Mouse (Mus musculus) layer of hippocampus, adult 18-20 months (tissue): ENCODE results near the gene Aven. TPM values are rescaled to one million over a fixed set of nuclear protein-coding genes. Genes with fewer than 3 reads are reported as not detected.

Experiments
- DNase-seq, 2 experiments: peaks; one replicate each; pipeline ENCODE4 v3.0.0; 2022; ENCODE audit warnings: low spot score in 2 of 2
- microRNA-seq, 2 experiments: library from miRNA; unstranded; fragments of <30 nt; microRNA quantifications; one replicate each; pipeline ENCODE4 v1.2.0; 2021
- total RNA-seq, 2 experiments: library from RNA; stranded (reverse); gene quantifications; 2 replicates each; pipeline ENCODE4 v1.2.3; 2021

Aven gene
- total RNA-seq, 2 experiments from 2014 or later, result 7.5 to 11.2 TPM

DNA sequence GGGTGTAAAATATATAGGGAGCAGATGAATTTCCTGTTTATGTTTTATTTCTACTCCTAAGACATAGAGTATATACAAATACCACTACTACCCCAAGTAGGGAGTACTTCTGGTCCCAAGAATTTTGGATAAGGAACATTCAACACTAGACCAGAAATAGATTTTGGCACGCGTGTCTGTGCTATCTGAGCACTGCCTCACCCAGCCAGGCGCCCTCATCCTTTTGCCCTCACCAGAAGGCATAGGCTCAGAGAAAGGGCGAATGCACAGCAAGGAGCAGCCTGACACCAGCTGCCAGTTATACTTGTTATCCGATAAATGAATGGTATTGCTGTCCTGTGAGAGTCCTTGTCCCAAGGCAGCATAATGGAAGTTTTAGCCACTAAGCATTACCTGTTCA lies 144.4 kb downstream of the Aven start:
- no peak for DNase-seq

DNA sequence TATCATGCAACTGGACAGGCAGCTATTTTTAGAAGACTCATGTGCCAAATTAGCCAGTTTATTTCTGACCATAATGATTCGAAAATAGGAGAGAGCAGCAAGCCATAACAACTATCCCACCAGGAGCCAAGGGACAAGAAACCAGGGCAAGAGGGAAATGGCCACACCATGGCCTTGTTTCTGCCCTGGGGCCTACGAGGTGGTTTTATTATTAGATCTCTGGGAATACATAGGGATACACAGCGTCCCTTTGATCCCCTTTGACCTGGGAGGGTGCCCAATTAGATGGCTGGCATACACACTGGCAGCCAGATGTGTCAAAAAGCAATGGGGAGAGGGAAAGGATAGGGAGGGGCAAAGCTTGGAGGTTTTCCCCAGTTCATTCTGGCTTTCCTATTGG lies 161.1 kb downstream of the Aven start:
- DNase-seq, result no peak

DNA sequence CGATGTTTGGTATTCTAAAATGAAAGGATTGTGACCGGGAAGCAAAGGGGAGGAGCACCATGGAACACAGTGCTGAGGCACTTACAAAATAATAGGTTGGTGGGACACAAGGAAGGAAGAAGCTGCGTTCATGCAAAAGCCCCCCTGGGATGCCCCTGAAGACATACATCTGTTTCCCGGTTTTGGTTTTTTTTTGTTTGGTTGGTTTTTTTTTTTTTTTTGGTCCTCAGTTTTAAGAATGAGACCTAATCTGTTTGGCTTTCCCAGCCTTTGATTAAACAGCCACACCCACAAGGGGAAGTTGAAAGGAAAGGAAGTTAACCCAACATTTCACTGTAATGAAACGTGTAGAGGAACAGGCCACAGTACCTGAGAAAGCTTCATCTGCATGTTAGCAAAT lies 163.4 kb downstream of the Aven start:
- DNase-seq, result no peak

DNA sequence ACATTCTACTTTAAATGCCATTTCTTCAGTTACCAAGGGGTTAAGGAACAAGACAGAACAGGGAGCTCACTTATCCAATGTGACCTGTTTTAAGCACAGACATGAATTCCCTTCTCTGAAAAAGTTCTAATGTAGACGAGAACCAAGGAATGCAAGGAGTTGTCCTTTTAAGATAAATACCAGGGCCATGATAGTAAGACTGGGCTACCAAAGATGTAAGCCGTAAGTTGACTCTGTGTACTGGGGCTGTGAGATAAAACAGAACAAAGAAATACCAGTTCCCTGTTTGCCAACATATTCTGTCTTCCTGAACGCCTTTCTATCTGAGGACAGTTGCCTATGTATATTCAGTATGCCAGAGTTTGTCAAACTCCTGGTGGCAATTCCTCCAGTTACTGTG lies 176.7 kb downstream of the Aven start:
- DNase-seq, result no peak

DNA sequence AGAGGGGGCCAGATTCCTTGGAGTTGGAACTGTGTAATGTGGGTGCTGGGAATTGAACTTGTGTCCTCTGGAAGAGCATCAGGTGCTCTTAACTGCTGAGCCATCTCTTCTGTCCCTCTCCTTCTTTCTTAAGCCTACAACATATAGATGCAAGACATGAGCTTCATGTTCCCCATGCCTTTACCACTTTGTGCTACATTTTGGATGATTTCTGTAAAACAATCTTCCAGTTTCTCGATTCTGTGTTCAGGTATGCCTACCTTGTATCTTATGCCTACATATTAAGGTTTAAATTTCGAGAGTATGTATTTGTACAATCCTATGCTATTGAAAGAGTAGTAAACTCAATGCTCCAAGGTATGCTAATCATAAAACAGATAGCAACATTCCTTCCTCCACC lies 183.4 kb downstream of the Aven start:
- no peak for DNase-seq

DNA sequence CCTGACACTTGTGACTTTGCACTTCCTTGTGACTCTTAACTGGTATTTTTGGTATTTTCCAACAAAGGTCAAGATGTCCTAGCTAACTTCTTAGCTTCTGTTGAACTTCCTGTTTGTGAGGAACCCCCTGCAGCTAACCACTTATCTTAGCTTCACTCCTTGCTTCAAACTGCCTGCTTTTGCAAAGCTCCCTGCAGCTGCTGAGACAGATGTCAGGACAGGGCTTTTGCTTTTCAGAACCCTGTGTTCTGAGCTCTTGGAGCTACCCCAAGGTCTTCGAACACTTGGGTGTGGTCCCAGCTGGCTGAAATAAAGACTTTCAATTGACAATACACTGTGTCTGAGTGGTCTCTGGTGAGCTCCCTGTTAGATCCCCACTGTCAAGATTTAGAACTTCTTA lies 184.0 kb downstream of the Aven start:
- no peak for DNase-seq

DNA sequence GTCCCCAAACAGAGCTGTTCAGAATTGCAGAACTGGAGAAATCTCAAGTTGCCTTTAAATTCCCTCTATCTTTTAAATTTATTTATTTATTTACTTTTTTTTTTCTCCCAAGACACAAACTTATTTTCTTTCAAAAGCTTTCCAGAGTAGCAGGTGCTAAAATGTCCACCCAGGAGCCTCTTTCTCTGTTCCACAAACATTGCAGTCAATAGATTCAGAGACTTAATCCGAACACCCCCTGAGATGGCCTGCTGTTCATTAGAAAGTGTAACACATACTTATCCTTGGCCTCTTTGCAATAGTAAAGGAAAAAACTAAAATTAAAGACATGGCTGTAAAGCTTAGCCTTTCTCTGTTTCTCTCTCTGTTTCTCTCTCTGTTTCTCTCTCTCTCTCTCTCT lies 184.5 kb downstream of the Aven start:
- no peak for DNase-seq

DNA sequence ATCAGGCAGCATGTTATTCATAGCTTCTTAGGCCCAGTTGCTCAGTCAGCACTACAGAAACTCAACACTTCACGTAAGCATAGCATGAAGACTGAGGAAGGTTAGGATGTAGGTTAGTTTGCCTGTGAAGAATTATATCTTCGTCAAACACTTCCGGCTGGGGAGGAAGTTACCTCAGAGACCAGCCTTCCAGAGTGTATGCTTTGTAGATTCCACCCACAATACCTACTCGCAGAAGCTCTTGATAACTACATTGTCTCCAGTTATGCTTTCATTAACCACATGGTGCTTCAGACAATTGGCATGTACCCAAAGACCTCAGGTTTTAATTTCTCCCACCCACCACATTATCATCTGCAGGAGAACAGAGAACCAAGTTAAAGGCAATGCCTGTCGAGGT lies 189.1 kb downstream of the Aven start:
- DNase-seq, result no peak

Small RNA genes lying within 50 kb of the gene (microRNA-seq; reads per million reads assigned to microRNA genes)
- gene Gm44374, result 0 reads per million in 2 experiments

Other genes starting within 250 kb of the Aven start
- gene Nutm1, start 233.7 kb upstream of the Aven start, total RNA-seq, result not detected
- gene Nop10, start 231.0 kb upstream of the Aven start, total RNA-seq, result 10 to 100 TPM; 52.4 TPM
- gene Slc12a6, start 227.1 kb upstream of the Aven start, total RNA-seq, result 100 to 1,000 TPM; 102 to 105 TPM
- gene Gm21985, start 226.7 kb upstream of the Aven start, total RNA-seq, result 1 to 10 TPM; 2.0 to 3.8 TPM
- gene Emc4, start 124.9 kb upstream of the Aven start, total RNA-seq, result 100 to 1,000 TPM; 125 to 126 TPM
- 10 to 100 TPM; 10.1 to 10.4 TPM for gene Katnbl1, start 113.8 kb upstream of the Aven start, total RNA-seq
- gene Emc7, start 38.0 kb upstream of the Aven start, total RNA-seq, result 10 to 100 TPM; 44.6 to 45.9 TPM
- 1 to 10 TPM; 6.8 to 7.5 TPM for gene Chrm5, start 12.2 kb upstream of the Aven start, total RNA-seq